Mouse (Mus musculus) lung, postnatal 0 days (tissue): Measurements from ENCODE around the gene Osbpl7.

Experiments used
- CTCF ChIP-seq: IDR thresholded peaks from 2 replicates; pipeline ENCODE4 v1.5.1; 2016; ENCODE audit warnings: antibody characterized with exemption, mild to moderate bottlenecking
- EP300 ChIP-seq: IDR thresholded peaks from 2 replicates; pipeline ENCODE4 v1.6.1; 2016; ENCODE audit warnings: antibody characterized with exemption, mild to moderate bottlenecking, control low read depth

GRCm38 (mm10) chr11:97078751-97079150 lies 28.3 kb downstream of the Osbpl7 start:
- TF ChIP-seq CTCF (no peak), EP300 (no peak)
